Mouse (Mus musculus): ENCODE results near the gene Ccdc28a. TPM values are rescaled to one million over a fixed set of nuclear protein-coding genes. Genes with fewer than 3 reads are reported as not detected.

Ccdc28a gene
- polyA plus RNA-seq, 1 experiment from 2014 or later, result 13.8 TPM

- Histone ChIP-seq H3K9me3 (ENCODE audit: control insufficient read depth, low read length) (no peaks in the 10 kb centered on the region), H3K4me2 (replicated peaks; ENCODE audit: low read depth) (no peak overlapping the region), H3K4me1 (replicated peaks; ENCODE audit: control insufficient read depth, insufficient read depth) (0 out of 2 replicates have a peak, but pooled peaks cover 3% of the 10 kb centered on the region), H3K27me3 (ENCODE audit: control insufficient read depth, insufficient read depth, low read length) (no peaks in the 10 kb centered on the region), H3K36me3 (ENCODE audit: control insufficient read depth, insufficient read depth, low read length) (no peaks in the 10 kb centered on the region), H3K27ac (replicated peaks) (no peak overlapping the region), H3K9ac (ENCODE audit: low read length) (no peak overlapping the region), H3K4me3 (ENCODE audit: low read depth, low read length) (no peak overlapping the region)
- 79% methylated on average over 4 of the region's 4 CpGs for WGBS
- DNase-seq (ENCODE audit: low spot score) (no peak), ATAC-seq (ENCODE audit: low FRiP score, low TSS enrichment) (no peak)
- TF ChIP-seq CTCF (IDR thresholded peaks at IDR 0.05; ENCODE audit: low read depth) (no peak), EP300 (optimal IDR thresholded peaks at IDR 0.05) (no peak)
These were observed 21.4 kb downstream of the Ccdc28a start for GRCm38 (mm10) chr10:18213373-18213772.

GRCm38 (mm10) chr10:18210726-18211125, 24.1 kb downstream of the Ccdc28a start, which contains the start of gene Ect2l:
TSS of gene Ect2l (minus strand) at chr10:18210890.
- 0 out of 2 replicates have a peak within 1 kb of the TSS, but pooled peaks have one; percentile 26 for H3K4me2 ChIP-seq (replicated peaks; ENCODE audit: low read depth)
- TF ChIP-seq EP300 (optimal IDR thresholded peaks at IDR 0.05) (no peak), CTCF (IDR thresholded peaks at IDR 0.05; ENCODE audit: low read depth) (peak; percentile 87)
- no peak within 1 kb of the TSS for H3K4me3 ChIP-seq (ENCODE audit: low read depth, low read length)
- DNase-seq (ENCODE audit: low spot score) (peak; percentile 80), ATAC-seq (ENCODE audit: low FRiP score, low TSS enrichment) (peak; percentile 74)
- H3K9me3 ChIP-seq (ENCODE audit: control insufficient read depth, low read length), result no peaks in the 10 kb centered on the region
- no peak within 1 kb of the TSS for H3K9ac ChIP-seq (ENCODE audit: low read length)
- no peaks in the 10 kb centered on the region for H3K36me3 ChIP-seq (ENCODE audit: control insufficient read depth, insufficient read depth, low read length)
- WGBS, result 10% methylated on average over 11 of the region's 11 CpGs
- H3K27ac ChIP-seq (replicated peaks), result no peak within 1 kb of the TSS
- H3K27me3 ChIP-seq (ENCODE audit: control insufficient read depth, insufficient read depth, low read length), result no peaks in the 10 kb centered on the region
- 0 out of 2 replicates have a peak, but pooled peaks cover 3% of the 10 kb centered on the region for H3K4me1 ChIP-seq (replicated peaks; ENCODE audit: control insufficient read depth, insufficient read depth)

- Histone ChIP-seq H3K4me1 (replicated peaks; ENCODE audit: control insufficient read depth, insufficient read depth) (0 out of 2 replicates have a peak, but pooled peaks cover 3% of the 10 kb centered on the region), H3K9ac (ENCODE audit: low read length) (no peak overlapping the region), H3K36me3 (ENCODE audit: control insufficient read depth, insufficient read depth, low read length) (no peaks in the 10 kb centered on the region), H3K4me2 (replicated peaks; ENCODE audit: low read depth) (no peak overlapping the region), H3K9me3 (ENCODE audit: control insufficient read depth, low read length) (no peaks in the 10 kb centered on the region), H3K27me3 (ENCODE audit: control insufficient read depth, insufficient read depth, low read length) (no peaks in the 10 kb centered on the region), H3K4me3 (ENCODE audit: low read depth, low read length) (no peak overlapping the region), H3K27ac (replicated peaks) (no peak overlapping the region)
- ATAC-seq (ENCODE audit: low FRiP score, low TSS enrichment), result 0 out of 2 replicates have a peak, but pooled peaks have one; percentile 2
- no peak for DNase-seq (ENCODE audit: low spot score)
- 37% methylated on average over 6 of the region's 6 CpGs for WGBS
- TF ChIP-seq CTCF (IDR thresholded peaks at IDR 0.05; ENCODE audit: low read depth) (no peak), EP300 (optimal IDR thresholded peaks at IDR 0.05) (no peak)
These were observed 24.7 kb downstream of the Ccdc28a start for GRCm38 (mm10) chr10:18210119-18210518.

GRCm38 (mm10) chr10:18204067-18204466, 30.7 kb downstream of the Ccdc28a start:
- Histone ChIP-seq H3K27ac (replicated peaks) (no peak overlapping the region), H3K9ac (ENCODE audit: low read length) (no peak overlapping the region), H3K36me3 (ENCODE audit: control insufficient read depth, insufficient read depth, low read length) (no peaks in the 10 kb centered on the region), H3K27me3 (ENCODE audit: control insufficient read depth, insufficient read depth, low read length) (no peaks in the 10 kb centered on the region), H3K4me2 (replicated peaks; ENCODE audit: low read depth) (no peak overlapping the region), H3K4me1 (replicated peaks; ENCODE audit: control insufficient read depth, insufficient read depth) (0 out of 2 replicates have a peak, but pooled peaks cover 2% of the 10 kb centered on the region), H3K9me3 (ENCODE audit: control insufficient read depth, low read length) (no peaks in the 10 kb centered on the region), H3K4me3 (ENCODE audit: low read depth, low read length) (no peak overlapping the region)
- 28% methylated on average over 7 of the region's 7 CpGs for WGBS
- no peak; the same call in 1 of the 2 replicates for ATAC-seq (ENCODE audit: low FRiP score, low TSS enrichment)
- no peak for TF ChIP-seq CTCF (IDR thresholded peaks at IDR 0.05; ENCODE audit: low read depth)
- TF ChIP-seq EP300 (optimal IDR thresholded peaks at IDR 0.05), result no peak
- DNase-seq (ENCODE audit: low spot score), result peak; percentile 55

GRCm38 (mm10) chr10:18202401-18202800, 32.4 kb downstream of the Ccdc28a start:
- no peak overlapping the region for H3K27ac ChIP-seq (replicated peaks)
- H3K9ac ChIP-seq (ENCODE audit: low read length), result no peak overlapping the region
- no peaks in the 10 kb centered on the region for H3K36me3 ChIP-seq (ENCODE audit: control insufficient read depth, insufficient read depth, low read length)
- WGBS, result 61% methylated on average over 3 of the region's 3 CpGs
- H3K4me2 ChIP-seq (replicated peaks; ENCODE audit: low read depth), result no peak overlapping the region
- no peaks in the 10 kb centered on the region for H3K27me3 ChIP-seq (ENCODE audit: control insufficient read depth, insufficient read depth, low read length)
- no peak overlapping the region for H3K4me3 ChIP-seq (ENCODE audit: low read depth, low read length)
- H3K4me1 ChIP-seq (replicated peaks; ENCODE audit: control insufficient read depth, insufficient read depth), result 0 out of 2 replicates have a peak, but pooled peaks cover 2% of the 10 kb centered on the region
- ATAC-seq (ENCODE audit: low FRiP score, low TSS enrichment), result no peak
- no peak for TF ChIP-seq EP300 (optimal IDR thresholded peaks at IDR 0.05)
- no peak for TF ChIP-seq CTCF (IDR thresholded peaks at IDR 0.05; ENCODE audit: low read depth)
- H3K9me3 ChIP-seq (ENCODE audit: control insufficient read depth, low read length), result no peaks in the 10 kb centered on the region
- DNase-seq (ENCODE audit: low spot score), result no peak

GRCm38 (mm10) chr10:18200656-18201055, 34.1 kb downstream of the Ccdc28a start:
- H3K4me3 ChIP-seq (ENCODE audit: low read depth, low read length), result no peak overlapping the region
- H3K36me3 ChIP-seq (ENCODE audit: control insufficient read depth, insufficient read depth, low read length), result no peaks in the 10 kb centered on the region
- H3K9ac ChIP-seq (ENCODE audit: low read length), result no peak overlapping the region
- DNase-seq (ENCODE audit: low spot score), result no peak
- WGBS, result 69% methylated on average over 9 of the region's 9 CpGs
- no peaks in the 10 kb centered on the region for H3K27me3 ChIP-seq (ENCODE audit: control insufficient read depth, insufficient read depth, low read length)
- no peaks in the 10 kb centered on the region for H3K9me3 ChIP-seq (ENCODE audit: control insufficient read depth, low read length)
- TF ChIP-seq CTCF (IDR thresholded peaks at IDR 0.05; ENCODE audit: low read depth) (no peak), EP300 (optimal IDR thresholded peaks at IDR 0.05) (no peak)
- H3K4me2 ChIP-seq (replicated peaks; ENCODE audit: low read depth), result no peak overlapping the region
- 0 out of 2 replicates have a peak, but pooled peaks cover 2% of the 10 kb centered on the region for H3K4me1 ChIP-seq (replicated peaks; ENCODE audit: control insufficient read depth, insufficient read depth)
- no peak overlapping the region for H3K27ac ChIP-seq (replicated peaks)
- no peak for ATAC-seq (ENCODE audit: low FRiP score, low TSS enrichment)
